Mouse (Mus musculus): ENCODE results near the gene Pgpep1.
A peak's percentile ranks its signal among the peaks of the same experiment; 100 is the strongest.

Pgpep1 gene

GRCm38 (mm10) chr8:70607603-70607897 lies 52.6 kb downstream of the Pgpep1 start:
- peak; percentile 65 for DNase-seq

GRCm38 (mm10) chr8:70606780-70607602 lies 53.2 kb downstream of the Pgpep1 start:
- peak; percentile 44 for DNase-seq

- peak; percentile 40 for DNase-seq
Observed at GRCm38 (mm10) chr8:70605871-70606779, 54.1 kb downstream of the Pgpep1 start.

- peak; percentile 24 for DNase-seq
Observed at GRCm38 (mm10) chr8:70604558-70604957, 55.6 kb downstream of the Pgpep1 start.

GRCm38 (mm10) chr8:70602139-70602811 lies 57.9 kb downstream of the Pgpep1 start:
- DNase-seq: peak; percentile 36

- peak; percentile 85 for DNase-seq
Observed at GRCm38 (mm10) chr8:70601271-70601649, 58.9 kb downstream of the Pgpep1 start.

GRCm38 (mm10) chr8:70600473-70601270 lies 59.5 kb downstream of the Pgpep1 start:
- peak; percentile 57 for DNase-seq

GRCm38 (mm10) chr8:70599507-70600290 lies 60.5 kb downstream of the Pgpep1 start:
- peak; percentile 57 for DNase-seq

GRCm38 (mm10) chr8:70598722-70599121 lies 61.5 kb downstream of the Pgpep1 start:
- no peak for DNase-seq

- peak; percentile 92 for DNase-seq
Observed at GRCm38 (mm10) chr8:70598283-70598682, 61.9 kb downstream of the Pgpep1 start.

GRCm38 (mm10) chr8:70597417-70598272 lies 62.5 kb downstream of the Pgpep1 start:
- DNase-seq: peak; percentile 62

GRCm38 (mm10) chr8:70596775-70597416 lies 63.3 kb downstream of the Pgpep1 start:
- peak; percentile 80 for DNase-seq

Data from cerebellum, adult 9-11 months (tissue).